Mouse (Mus musculus): ENCODE measurements around the gene Frat2. TPM values are rescaled to one million over a fixed set of nuclear protein-coding genes. Genes with fewer than 3 reads are reported as not detected.
"Not testable (repeated sequence)": the region's sequence is repeated elsewhere in the genome, so short reads cannot be mapped to it uniquely, and the experiment has no call there.

Gene Frat2
- polyA plus RNA-seq (2021), result 17.1 TPM

DNA sequence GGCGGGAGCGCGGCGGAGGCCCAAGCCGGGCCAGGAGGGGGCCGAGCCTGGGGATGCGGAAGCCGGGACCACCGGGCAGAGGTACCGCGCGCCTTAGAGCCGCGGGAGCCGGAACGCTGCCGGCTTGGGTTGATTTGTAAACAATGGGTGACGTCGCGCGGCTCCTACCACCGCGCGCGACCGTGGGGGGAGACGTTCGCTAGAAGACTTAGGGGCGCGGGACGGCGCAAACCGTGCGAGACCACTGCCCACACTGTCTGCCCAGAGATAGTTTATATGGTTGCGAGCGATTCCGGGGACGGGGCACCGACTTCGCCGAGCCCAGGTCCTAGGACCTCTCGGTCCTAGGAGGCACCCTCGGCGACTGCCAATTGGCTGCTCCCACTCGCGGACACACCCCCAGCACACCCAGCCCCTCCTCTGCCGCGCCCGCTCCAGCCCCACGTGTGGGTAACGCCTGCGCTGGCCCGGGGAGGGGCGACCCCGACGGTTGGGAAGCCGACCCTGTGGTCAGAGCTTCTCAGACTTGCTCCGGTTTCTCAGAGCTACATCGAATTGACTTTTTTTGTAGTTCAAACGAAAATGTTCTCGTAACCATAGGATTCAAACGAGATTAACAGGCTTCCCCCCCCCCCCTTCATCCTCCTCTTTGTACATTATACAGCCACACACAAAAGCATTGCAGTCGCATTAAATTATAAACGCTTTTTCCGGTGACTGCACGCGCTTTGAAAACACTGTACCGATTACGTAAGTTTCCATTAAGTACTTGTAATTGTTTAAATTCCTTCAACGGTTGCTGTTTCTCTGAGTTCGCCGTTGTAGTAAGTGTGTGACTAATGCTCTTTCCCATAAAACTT is at the start of gene Frat2:
Frat2 (minus strand) TSS at position 141 of the 860 bp plus-strand sequence.
- ChIA-PET CTCF (interaction anchor here (1.0 kb wide), 1 partner anchor 55 kb away, joined by 3 read pairs; no protein-coding TSS in a partner anchor), POLR2A (interaction anchor here (2.4 kb wide), 1 partner anchor 18 kb away, joined by 9 read pairs; no protein-coding TSS in a partner anchor)
- no peak for TF ChIP-seq CTCF (IDR thresholded peaks at IDR 0.05)
- ATAC-seq, result peak; percentile 71
- H3K27me3 ChIP-seq, result no peaks in the 10 kb centered on the region
- DNase-seq (ENCODE audit: low read depth, low spot score), result peak; percentile 64
- in situ Hi-C loops (cut with MboI; ENCODE audit: low pct_unique_long_range_greater_than_20kb), result no loop called here

DNA sequence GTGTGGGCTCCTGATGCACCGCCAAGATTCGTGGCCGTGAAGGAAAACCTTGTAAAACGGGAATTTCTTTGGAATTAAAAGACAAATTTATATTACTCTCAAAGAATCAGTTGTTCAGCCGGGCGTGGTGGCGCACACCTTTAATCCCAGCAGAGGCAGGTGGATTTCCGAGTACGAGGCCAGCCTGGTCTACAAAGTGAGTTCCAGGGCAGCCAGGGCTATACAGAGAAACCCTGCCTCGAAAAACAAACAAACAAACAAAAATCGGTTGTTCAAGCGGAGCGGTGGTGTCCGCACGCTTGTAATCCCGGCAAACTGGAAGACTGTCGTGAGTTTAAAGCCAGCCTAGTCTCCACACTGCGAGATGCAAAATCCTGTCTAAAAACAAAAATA is 48.4 kb upstream of the Frat2 start:
- TF ChIP-seq CTCF (IDR thresholded peaks at IDR 0.05), result no peak
- DNase-seq (ENCODE audit: low read depth, low spot score) (no peak), ATAC-seq (no peak)
- ChIA-PET CTCF (no interaction called here), POLR2A (no interaction called here)
- in situ Hi-C loops (cut with MboI; ENCODE audit: low pct_unique_long_range_greater_than_20kb), result no loop called here
- no peaks in the 10 kb centered on the region for H3K27me3 ChIP-seq

DNA sequence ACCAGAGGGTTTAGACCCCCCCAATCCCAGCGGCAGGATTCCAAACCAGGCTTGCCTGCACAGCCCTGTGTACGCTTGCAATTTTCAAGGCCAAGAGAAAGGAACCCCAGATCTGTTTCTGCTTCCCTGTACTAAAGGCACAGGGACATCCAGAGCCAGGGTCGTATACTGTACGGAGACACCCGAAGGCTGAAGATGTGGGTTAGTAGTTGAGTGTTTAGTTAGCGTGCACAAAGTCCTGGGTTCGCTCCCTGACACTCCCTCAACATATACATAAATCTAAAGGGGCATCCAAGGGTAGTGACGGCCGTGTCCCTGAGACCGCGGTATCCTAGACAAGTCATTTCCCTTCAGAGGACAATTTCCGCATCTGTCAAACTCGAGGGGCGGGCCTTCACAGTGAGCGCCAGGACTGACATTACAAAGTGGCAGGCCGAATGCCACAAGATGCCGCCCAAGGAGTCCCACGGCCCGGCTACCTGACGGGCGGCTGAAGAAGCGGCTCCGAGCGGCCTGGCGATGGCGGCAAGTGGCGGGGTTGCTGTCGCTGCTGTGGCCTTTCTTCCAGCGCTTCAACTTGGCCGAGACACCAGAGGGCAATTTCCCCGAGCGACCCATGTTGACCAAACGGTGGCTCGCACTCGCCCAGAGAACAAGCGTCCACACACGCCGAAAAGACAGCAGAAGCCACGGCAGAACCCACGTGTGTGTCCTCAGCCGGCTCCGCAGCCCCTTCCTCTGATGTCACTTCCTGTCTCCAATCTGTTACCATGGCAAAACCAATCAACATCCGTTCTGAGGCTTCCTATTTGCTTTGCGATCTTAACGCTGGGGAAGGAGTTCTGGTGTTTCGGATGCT is 47.8 kb upstream of the Frat2 start, which contains the start of gene Rrp12:
Rrp12 (minus strand) TSS at position 714 of the 859 bp plus-strand sequence.
- TF ChIP-seq CTCF (IDR thresholded peaks at IDR 0.05), result no peak
- no peaks in the 10 kb centered on the region for H3K27me3 ChIP-seq
- ATAC-seq (peak; percentile 73), DNase-seq (ENCODE audit: low read depth, low spot score) (peak; percentile 54)
- ChIA-PET POLR2A (no interaction called here), CTCF (interaction anchor here (0.9 kb wide), 1 partner anchor 85 kb away, joined by 3 read pairs; the partner anchor contains the start of gene Mms19)
- in situ Hi-C loops (cut with MboI; ENCODE audit: low pct_unique_long_range_greater_than_20kb), result no loop called here

DNA sequence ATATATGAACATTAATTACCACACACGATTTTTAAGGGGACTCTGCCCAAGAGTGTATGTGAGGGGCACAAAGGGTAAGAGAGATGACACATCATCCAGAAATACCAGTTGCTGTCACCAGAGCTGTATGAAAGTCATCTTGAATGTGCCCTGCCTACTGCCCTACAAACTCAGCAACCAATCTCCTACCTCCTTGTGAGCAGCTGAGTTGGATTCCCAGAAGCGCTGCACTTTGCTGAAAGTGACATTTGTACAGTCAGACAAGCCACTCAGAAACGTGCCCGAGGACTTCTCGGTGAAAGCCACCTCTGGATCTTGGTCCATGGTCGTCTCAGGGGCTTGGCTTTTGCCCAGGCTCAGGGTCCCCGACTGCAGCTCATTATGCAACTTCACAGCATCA is 47.0 kb upstream of the Frat2 start:
- H3K27me3 ChIP-seq, result no peaks in the 10 kb centered on the region
- ATAC-seq (no peak), DNase-seq (ENCODE audit: low read depth, low spot score) (no peak)
- TF ChIP-seq CTCF (IDR thresholded peaks at IDR 0.05), result no peak
- in situ Hi-C loops (cut with MboI; ENCODE audit: low pct_unique_long_range_greater_than_20kb), result no loop called here
- ChIA-PET POLR2A (interaction anchor here (0.7 kb wide), 1 partner anchor 37 kb away, joined by 3 read pairs; no protein-coding TSS in a partner anchor), CTCF (interaction anchor here (0.9 kb wide), 1 partner anchor 86 kb away, joined by 3 read pairs; the partner anchor contains the start of gene Mms19)

DNA sequence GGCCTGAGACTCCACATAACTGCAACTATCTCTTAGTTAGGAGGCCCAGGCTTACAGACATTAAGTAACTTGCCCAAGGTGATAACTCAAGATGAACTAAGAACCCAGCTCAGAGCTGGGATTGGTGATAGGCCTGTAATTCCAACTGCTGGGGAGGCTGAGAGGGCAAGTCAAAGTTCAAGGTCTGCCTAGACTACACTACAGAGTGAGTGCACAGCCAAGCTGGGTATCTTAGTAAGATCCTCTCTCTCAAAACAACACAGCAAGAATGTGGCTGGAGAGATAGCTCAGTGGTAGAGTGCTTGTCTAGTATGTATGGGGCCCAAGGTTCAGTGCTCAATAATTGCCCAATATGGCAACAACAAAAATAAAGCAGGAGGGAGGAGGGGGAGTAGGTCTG is 40.3 kb upstream of the Frat2 start:
- no peak for ATAC-seq
- ChIA-PET POLR2A (interaction anchor here (0.6 kb wide), 1 partner anchor 34 kb away, joined by 3 read pairs; no protein-coding TSS in a partner anchor), CTCF (no interaction called here)
- in situ Hi-C loops (cut with MboI; ENCODE audit: low pct_unique_long_range_greater_than_20kb), result no loop called here
- no peak for TF ChIP-seq CTCF (IDR thresholded peaks at IDR 0.05)
- no peak for DNase-seq (ENCODE audit: low read depth, low spot score)
- no peaks in the 10 kb centered on the region for H3K27me3 ChIP-seq

DNA sequence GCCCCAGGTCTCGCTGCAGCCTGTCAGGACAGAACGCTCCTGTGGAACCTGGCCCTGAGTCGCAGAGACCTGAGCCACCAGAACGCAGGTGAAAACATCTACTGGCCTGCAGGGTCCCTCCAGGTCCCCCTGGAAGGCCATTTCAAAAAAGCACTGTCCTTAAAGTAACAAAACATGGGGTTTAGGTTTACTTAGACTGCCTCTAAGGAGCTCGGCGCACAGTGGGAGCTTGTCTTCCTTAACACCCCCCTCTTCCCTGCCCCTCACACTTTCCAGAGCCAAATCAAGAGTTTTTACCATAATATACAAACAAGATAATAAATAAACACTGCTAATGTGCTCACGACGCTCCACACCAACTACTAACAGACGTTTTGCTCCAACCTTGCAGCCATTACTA is 36.0 kb upstream of the Frat2 start:
- ChIA-PET POLR2A (no interaction called here), CTCF (no interaction called here)
- ATAC-seq, result no peak
- in situ Hi-C loops (cut with MboI; ENCODE audit: low pct_unique_long_range_greater_than_20kb), result no loop called here
- TF ChIP-seq CTCF (IDR thresholded peaks at IDR 0.05), result no peak
- H3K27me3 ChIP-seq, result no peaks in the 10 kb centered on the region
- DNase-seq (ENCODE audit: low read depth, low spot score), result no peak

DNA sequence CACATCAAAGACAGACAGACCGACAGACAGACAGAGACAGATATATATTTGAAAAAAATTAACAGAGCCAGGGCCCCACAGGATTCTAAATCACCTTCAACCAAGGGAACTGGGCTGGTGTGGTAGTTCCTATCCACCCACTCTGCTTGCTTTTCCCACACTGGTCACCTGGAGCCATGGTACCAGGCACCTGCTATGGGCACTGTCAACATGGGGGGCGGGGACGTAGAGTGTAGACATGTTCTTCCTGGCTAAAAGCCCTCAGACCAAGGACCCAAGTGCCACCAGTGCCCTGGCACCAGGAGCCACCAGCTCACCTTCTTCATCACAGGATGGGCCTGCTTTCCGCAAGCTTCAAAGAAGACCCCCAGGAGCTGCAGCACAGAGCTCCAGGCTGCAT is 33.9 kb upstream of the Frat2 start:
- no peak for DNase-seq (ENCODE audit: low read depth, low spot score)
- CTCF ChIA-PET, result no interaction called here
- no peaks in the 10 kb centered on the region for H3K27me3 ChIP-seq
- no peak for TF ChIP-seq CTCF (IDR thresholded peaks at IDR 0.05)
- POLR2A ChIA-PET, result no interaction called here
- ATAC-seq, result no peak
- in situ Hi-C loops (cut with MboI; ENCODE audit: low pct_unique_long_range_greater_than_20kb), result no loop called here

DNA sequence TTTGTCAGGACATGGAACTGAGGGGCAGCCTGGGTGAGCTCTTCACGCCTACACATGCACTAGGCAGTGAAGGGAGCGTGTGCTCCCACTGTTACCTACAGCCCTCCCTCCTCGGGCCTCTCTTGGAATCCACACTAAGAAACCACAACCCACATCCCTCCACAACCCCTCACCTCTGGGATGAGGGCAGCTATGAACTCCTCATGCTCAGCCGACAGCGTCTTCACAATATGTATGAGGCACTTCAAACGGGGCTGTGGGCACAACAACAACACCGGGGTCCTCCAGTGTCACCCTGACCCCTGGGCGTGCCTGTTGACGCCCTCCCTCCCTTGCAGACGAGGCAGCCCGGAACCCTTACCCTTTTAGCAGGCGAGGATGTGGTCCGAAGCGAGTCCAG is 26.4 kb upstream of the Frat2 start:
- no peak for TF ChIP-seq CTCF (IDR thresholded peaks at IDR 0.05)
- CTCF ChIA-PET, result interaction anchor here (2.6 kb wide), 1 partner anchor 14 kb away, joined by 7 read pairs; no protein-coding TSS in a partner anchor
- DNase-seq (ENCODE audit: low read depth, low spot score) (no peak), ATAC-seq (no peak)
- POLR2A ChIA-PET, result no interaction called here
- in situ Hi-C loops (cut with MboI; ENCODE audit: low pct_unique_long_range_greater_than_20kb), result no loop called here
- no peaks in the 10 kb centered on the region for H3K27me3 ChIP-seq

DNA sequence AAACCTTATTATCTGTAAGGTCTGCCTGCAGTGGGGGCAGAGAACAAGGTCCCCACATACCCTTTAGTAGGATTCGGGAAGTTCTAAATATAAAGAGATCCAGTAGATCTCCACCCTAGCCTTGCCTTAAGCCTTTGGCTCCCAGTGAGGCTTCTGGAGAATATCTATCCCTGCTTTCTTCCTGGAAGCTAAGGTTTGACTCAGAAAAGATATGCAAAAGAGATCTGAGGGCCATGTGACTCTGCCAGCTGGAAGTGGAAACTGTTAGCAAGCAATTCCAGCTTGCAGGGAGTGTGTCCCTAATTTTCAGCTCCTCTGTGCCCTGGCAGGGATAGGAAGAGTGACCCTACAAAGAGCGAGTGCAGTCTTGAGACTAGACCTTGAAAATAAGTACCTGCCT is 24.4 kb upstream of the Frat2 start:
- no peak for ATAC-seq

DNA sequence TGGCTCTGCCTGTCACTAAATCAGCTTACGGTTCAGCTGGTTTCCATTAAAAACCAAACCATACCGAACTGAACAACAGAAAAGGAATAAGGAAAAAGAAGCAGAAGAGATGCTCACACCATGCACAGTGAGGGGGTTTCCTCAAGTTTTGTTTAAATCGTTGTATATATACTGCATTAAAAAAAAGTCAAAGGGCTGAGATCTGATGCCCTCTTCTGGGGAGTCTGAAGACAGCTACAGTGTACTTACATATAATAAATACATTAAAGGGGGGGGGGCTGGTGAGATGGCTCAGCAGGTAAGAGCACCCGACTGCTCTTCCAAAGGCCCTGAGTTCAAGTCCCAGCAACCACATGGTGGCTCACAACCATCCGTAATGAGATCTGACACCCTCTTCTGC is 22.0 kb upstream of the Frat2 start:
- CTCF ChIA-PET, result interaction anchor here (1.7 to 2.9 kb wide), 2 partner anchors 9 to 10 kb away, joined by 3 to 12 read pairs; no protein-coding TSS in a partner anchor
- in situ Hi-C loops (cut with MboI; ENCODE audit: low pct_unique_long_range_greater_than_20kb); H3K27me3 ChIP-seq; ATAC-seq; DNase-seq (ENCODE audit: low read depth, low spot score): not testable (repeated sequence)
- POLR2A ChIA-PET, result interaction anchor here (0.6 kb wide), 1 partner anchor 156 kb away, joined by 4 read pairs; no protein-coding TSS in a partner anchor

More for the DNA sequence above, 24.4 kb upstream of the Frat2 start:
- no peak for DNase-seq (ENCODE audit: low read depth, low spot score)
- no peak for TF ChIP-seq CTCF (IDR thresholded peaks at IDR 0.05)
- ChIA-PET CTCF (interaction anchor here (2.9 kb wide), 1 partner anchor 11 kb away, joined by 12 read pairs; no protein-coding TSS in a partner anchor), POLR2A (no interaction called here)
- in situ Hi-C loops (cut with MboI; ENCODE audit: low pct_unique_long_range_greater_than_20kb), result no loop called here
- no peaks in the 10 kb centered on the region for H3K27me3 ChIP-seq

Measured in Patski (cell line).